Mouse (Mus musculus) kidney, adult 8-10 months (tissue): ENCODE data around the gene Ier5l.

ENCODE experiments used
- DNase-seq, 2 experiments: peaks; one replicate each; pipeline ENCODE4 v3.0.0; 2022

The Ier5l gene

GRCm38 (mm10) chr2:30470143-30470946, 3.7 kb downstream of the Ier5l start:
- DNase-seq: peak; percentile 66 to 70

- peak in 1 of 2 experiments; percentile 66 for DNase-seq
Measured at GRCm38 (mm10) chr2:30469796-30470142, 4.2 kb downstream of the Ier5l start.

- DNase-seq: no peak
Measured at GRCm38 (mm10) chr2:30469009-30469408, 5.0 kb downstream of the Ier5l start.

GRCm38 (mm10) chr2:30466787-30467186, 7.2 kb downstream of the Ier5l start:
- no peak for DNase-seq

- no peak for DNase-seq
Measured at GRCm38 (mm10) chr2:30464411-30464810, 9.6 kb downstream of the Ier5l start.

GRCm38 (mm10) chr2:30463904-30464330, 10.1 kb downstream of the Ier5l start:
- DNase-seq: peak; percentile 80 to 84

GRCm38 (mm10) chr2:30463341-30463761, 10.7 kb downstream of the Ier5l start:
- DNase-seq: peak; percentile 66 to 68

GRCm38 (mm10) chr2:30459241-30459640, 14.8 kb downstream of the Ier5l start:
- no peak for DNase-seq

GRCm38 (mm10) chr2:30458349-30458748, 15.7 kb downstream of the Ier5l start:
- DNase-seq: peak; percentile 77 to 84

- DNase-seq: no peak
Measured at GRCm38 (mm10) chr2:30456104-30456980, 17.7 kb downstream of the Ier5l start.

GRCm38 (mm10) chr2:30454587-30454986, 19.4 kb downstream of the Ier5l start:
- no peak for DNase-seq

GRCm38 (mm10) chr2:30453570-30453969, 20.4 kb downstream of the Ier5l start:
- no peak for DNase-seq

GRCm38 (mm10) chr2:30451525-30451924, 22.5 kb downstream of the Ier5l start:
- no peak for DNase-seq

GRCm38 (mm10) chr2:30450530-30450929, 23.5 kb downstream of the Ier5l start:
- no peak for DNase-seq

GRCm38 (mm10) chr2:30448371-30448770, 25.6 kb downstream of the Ier5l start:
- DNase-seq: no peak

- no peak for DNase-seq
Measured at GRCm38 (mm10) chr2:30446891-30447826, 26.9 kb downstream of the Ier5l start.

- DNase-seq: peak; percentile 63 to 69
Measured at GRCm38 (mm10) chr2:30445312-30445711, 28.7 kb downstream of the Ier5l start.

- DNase-seq: no peak
Measured at GRCm38 (mm10) chr2:30444450-30444849, 29.6 kb downstream of the Ier5l start.

- no peak for DNase-seq
Measured at GRCm38 (mm10) chr2:30444006-30444405, 30.0 kb downstream of the Ier5l start.

GRCm38 (mm10) chr2:30443281-30443680, 30.7 kb downstream of the Ier5l start:
- no peak for DNase-seq

GRCm38 (mm10) chr2:30442498-30442890, 31.5 kb downstream of the Ier5l start:
- no peak for DNase-seq
